17 mouse cellular contexts compared by ENCODE assay signal in the genomic region with DNA sequence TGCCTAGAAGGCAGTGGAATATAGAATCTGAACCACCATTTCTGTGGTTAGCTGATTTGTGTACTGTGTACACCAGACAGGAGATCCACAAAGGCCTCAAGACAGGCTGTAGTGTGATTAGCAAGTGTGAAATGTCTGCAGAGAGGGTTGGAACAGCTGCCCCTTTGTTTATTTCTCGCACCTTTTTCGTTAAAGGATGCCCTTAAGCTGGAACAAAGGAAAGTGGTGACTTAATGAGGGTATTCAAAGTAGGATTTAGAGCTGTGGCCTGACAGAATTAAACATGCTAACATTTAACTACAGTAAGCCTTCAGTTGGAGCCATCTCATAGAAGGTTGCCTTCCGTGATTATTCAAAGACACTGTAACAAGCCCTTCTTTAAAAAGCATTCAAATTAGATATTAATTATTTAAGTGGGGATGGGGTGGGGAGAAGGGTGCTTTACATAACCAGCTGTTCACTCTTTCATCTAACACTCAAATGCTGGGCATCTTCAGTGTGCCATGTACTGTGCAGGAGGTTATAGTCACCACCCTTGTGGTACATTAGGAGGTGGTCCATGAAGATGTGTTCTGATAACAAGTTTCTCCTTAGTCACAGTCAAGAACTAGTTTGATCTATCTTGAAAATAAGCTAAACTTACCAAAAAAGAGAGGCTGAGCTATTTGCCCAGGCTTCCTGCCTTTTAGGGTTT.
DNase-seq lines count a peak whose midpoint lies in the region; ATAC-seq and TF ChIP-seq lines count a peak whose summit lies in the region.
"Had no signal": no experiment of that assay in that cellular context is flagged by ENCODE, and none has a peak within 500 bp of the region (broad histone marks: within the 10 kb centered on the region; RNA-seq: fewer than 3 reads in every experiment).

No protein-coding gene starts in this region.

- intact Hi-C loops in left cerebral cortex, postnatal 36 days (cut with DNase I) = no loop called here

- 3% methylated on average over 3 of the region's 3 CpGs for WGBS in forebrain, embryonic 13.5 days
- 11% methylated on average over 3 of the region's 3 CpGs for WGBS in hindbrain, embryonic 15.5 days
- WGBS in midbrain, embryonic 16.5 days = 7% methylated on average over 3 of the region's 3 CpGs
- WGBS in kidney, embryonic 16.5 days = 30% methylated on average over 3 of the region's 3 CpGs

- no peaks in the 10 kb centered on the region for H3K27me3 ChIP-seq in forebrain, embryonic 13.5 days
- H3K27me3 ChIP-seq in hindbrain, embryonic 15.5 days = no peaks in the 10 kb centered on the region
- H3K27me3 ChIP-seq in midbrain, embryonic 16.5 days (ENCODE audit: control insufficient read depth, insufficient read depth, low read depth, low read length) = no peaks in the 10 kb centered on the region
- no peaks in the 10 kb centered on the region for H3K27me3 ChIP-seq in kidney, embryonic 16.5 days (ENCODE audit: insufficient read depth, low read length)
- H3K27me3 ChIP-seq: embryonic facial prominence, embryonic 12.5 days; liver, embryonic 15.5 days; stomach, embryonic 15.5 days had no signal

- peak; percentile 94 for DNase-seq in brain, embryonic 14.5 days (ENCODE audit: low read depth)
- no peak for DNase-seq in adrenal gland, postnatal 36 days
- DNase-seq in layer of hippocampus, adult 9-11 months = no peak
- DNase-seq in left cerebral cortex, postnatal 36 days (ENCODE audit: low spot score in 2 of 2) = no peak
- DNase-seq: cerebellum, adult 11 months; gastrocnemius, postnatal 36 days; lung, postnatal 4 days had no signal

- TF ChIP-seq POLR2A in brain, embryonic 14.5 days (IDR thresholded peaks at IDR 0.05; ENCODE audit: borderline replicate concordance, extremely low read depth, insufficient read depth, insufficient read length, poor library complexity, severe bottlenecking) = no peak

- peak overlapping the region; percentile 88 for H3K27ac ChIP-seq in forebrain, embryonic 13.5 days
- peak overlapping the region; percentile 44 for H3K27ac ChIP-seq in hindbrain, embryonic 15.5 days (replicated peaks)
- peak overlapping the region; percentile 66 for H3K27ac ChIP-seq in midbrain, embryonic 16.5 days (ENCODE audit: low read length)
- no peak overlapping the region for H3K27ac ChIP-seq in kidney, embryonic 16.5 days (ENCODE audit: low read length)
- H3K27ac ChIP-seq: embryonic facial prominence, embryonic 12.5 days; liver, embryonic 15.5 days; stomach, embryonic 15.5 days had no signal

- no peaks in the 10 kb centered on the region for H3K36me3 ChIP-seq in forebrain, embryonic 13.5 days (ENCODE audit: poor library complexity, severe bottlenecking)
- no peaks in the 10 kb centered on the region for H3K36me3 ChIP-seq in hindbrain, embryonic 15.5 days
- no peaks in the 10 kb centered on the region for H3K36me3 ChIP-seq in midbrain, embryonic 16.5 days (ENCODE audit: control insufficient read depth, insufficient read depth, low read length)
- no peaks in the 10 kb centered on the region for H3K36me3 ChIP-seq in kidney, embryonic 16.5 days (ENCODE audit: insufficient read depth, low read length)
- H3K36me3 ChIP-seq: embryonic facial prominence, embryonic 12.5 days; liver, embryonic 15.5 days; stomach, embryonic 15.5 days had no signal

- TF ChIP-seq CTCF in brain, embryonic 14.5 days (IDR thresholded peaks at IDR 0.05; ENCODE audit: borderline replicate concordance, extremely low read depth, insufficient read depth, insufficient read length) = no peak

- no peaks in the 10 kb centered on the region for H3K9me3 ChIP-seq in forebrain, embryonic 13.5 days (replicated peaks)
- H3K9me3 ChIP-seq in hindbrain, embryonic 15.5 days = no peaks in the 10 kb centered on the region
- no peaks in the 10 kb centered on the region for H3K9me3 ChIP-seq in midbrain, embryonic 16.5 days (replicated peaks; ENCODE audit: control insufficient read depth, low read length, poor library complexity, severe bottlenecking)
- no peaks in the 10 kb centered on the region for H3K9me3 ChIP-seq in kidney, embryonic 16.5 days (ENCODE audit: low read length)
- H3K9me3 ChIP-seq: embryonic facial prominence, embryonic 12.5 days; liver, embryonic 15.5 days; stomach, embryonic 15.5 days had no signal

- 0 out of 2 replicates have a peak overlapping the region, but pooled peaks have one; percentile 8 for H3K4me2 ChIP-seq in forebrain, embryonic 13.5 days
- H3K4me2 ChIP-seq in hindbrain, embryonic 15.5 days = no peak overlapping the region
- H3K4me2 ChIP-seq in midbrain, embryonic 16.5 days (ENCODE audit: low read length) = no peak overlapping the region
- no peak overlapping the region for H3K4me2 ChIP-seq in kidney, embryonic 16.5 days (replicated peaks; ENCODE audit: low read depth, low read length)
- H3K4me2 ChIP-seq: embryonic facial prominence, embryonic 12.5 days; heart, embryonic 11.5 days; liver, embryonic 15.5 days; stomach, embryonic 15.5 days had no signal

- H3K9ac ChIP-seq in forebrain, embryonic 13.5 days = no peak overlapping the region
- H3K9ac ChIP-seq in hindbrain, embryonic 15.5 days = no peak overlapping the region
- no peak overlapping the region for H3K9ac ChIP-seq in midbrain, embryonic 16.5 days (ENCODE audit: low read depth, low read length)
- H3K9ac ChIP-seq in kidney, embryonic 16.5 days (replicated peaks; ENCODE audit: low read length) = no peak overlapping the region
- H3K9ac ChIP-seq: embryonic facial prominence, embryonic 12.5 days; liver, embryonic 15.5 days; stomach, embryonic 15.5 days had no signal

- H3K4me1 ChIP-seq in forebrain, embryonic 13.5 days = peaks cover 47% of the 10 kb centered on the region
- peaks cover 29% of the 10 kb centered on the region for H3K4me1 ChIP-seq in hindbrain, embryonic 15.5 days (replicated peaks)
- peaks cover 39% of the 10 kb centered on the region for H3K4me1 ChIP-seq in midbrain, embryonic 16.5 days (ENCODE audit: control insufficient read depth, insufficient read depth, low read length)
- no peaks in the 10 kb centered on the region for H3K4me1 ChIP-seq in kidney, embryonic 16.5 days (ENCODE audit: insufficient read depth, low read length)
- H3K4me1 ChIP-seq: embryonic facial prominence, embryonic 12.5 days; liver, embryonic 15.5 days; stomach, embryonic 15.5 days had no signal

- ATAC-seq in forebrain, embryonic 13.5 days = peak; percentile 93
- ATAC-seq in hindbrain, embryonic 15.5 days (ENCODE audit: low FRiP score, low read depth) = peak; percentile 49; the same call in 1 of the 2 replicates
- ATAC-seq in midbrain, embryonic 16.5 days = peak; percentile 70
- no peak for ATAC-seq in kidney, embryonic 16.5 days (ENCODE audit: low FRiP score, low TSS enrichment)
- ATAC-seq: activated CD4-positive, CD25-positive, alpha-beta regulatory T cell, adult 4 months; CD4-positive, CD25-positive, alpha-beta regulatory T cell, adult 4 months had no signal

- H3K4me3 ChIP-seq in forebrain, embryonic 13.5 days = no peak overlapping the region
- H3K4me3 ChIP-seq in hindbrain, embryonic 15.5 days = no peak overlapping the region
- no peak overlapping the region for H3K4me3 ChIP-seq in midbrain, embryonic 16.5 days (ENCODE audit: low read depth, low read length)
- H3K4me3 ChIP-seq in kidney, embryonic 16.5 days (ENCODE audit: low read length) = no peak overlapping the region
- H3K4me3 ChIP-seq: embryonic facial prominence, embryonic 12.5 days; liver, embryonic 15.5 days; stomach, embryonic 15.5 days had no signal
